Mouse (Mus musculus) forebrain, embryonic 10.5 days (tissue): Measurements from ENCODE around the gene Ppef2. TPM values are rescaled to one million over a fixed set of nuclear protein-coding genes. Genes with fewer than 3 reads are reported as not detected.

Source experiments
- DNase-seq: peaks from one replicate; pipeline ENCODE4 v3.0.0-alpha.2; 2017; ENCODE audit warnings: low spot score; ENCODE audit errors: extremely low spot score
- H3K27ac ChIP-seq: fragments of 300-500 bp; sonication (generic); 2 replicates; pipeline ENCODE4 v1.5.1; 2016; ENCODE audit warnings: mild to moderate bottlenecking
- H3K27me3 ChIP-seq: fragments of 300-500 bp; sonication (generic); 2 replicates; pipeline ENCODE4 v1.6.1; 2016; ENCODE audit warnings: mild to moderate bottlenecking; ENCODE audit not compliant: poor library complexity, severe bottlenecking
- H3K36me3 ChIP-seq: fragments of 300-500 bp; sonication (generic); replicated peaks from 2 replicates; pipeline ENCODE4 v1.6.1; 2016; ENCODE audit warnings: mild to moderate bottlenecking, moderate library complexity
- H3K4me1 ChIP-seq: fragments of 300-500 bp; sonication (generic); 2 replicates; pipeline ENCODE4 v1.6.1; 2016
- H3K4me3 ChIP-seq: fragments of 300-500 bp; sonication (generic); 2 replicates; pipeline ENCODE4 v1.5.1; 2016; ENCODE audit warnings: mild to moderate bottlenecking, moderate library complexity
- H3K9me3 ChIP-seq: fragments of 300-500 bp; sonication (generic); 2 replicates; pipeline ENCODE4 v1.6.1; 2016; ENCODE audit warnings: mild to moderate bottlenecking, moderate library complexity
- WGBS: fragments of 180-500 bp; shearing (Covaris S2); methylation state at CpG from one replicate; pipeline ENCODE4 v1.1.7; 2016; 5-methylcytosine and 5-hydroxymethylcytosine counted together
- polyA plus RNA-seq: library from polyadenylated mRNA; unstranded; fragments of >200 nt; fragmentation: Nextera tagmentation; extraction: Ambion mirVana; gene quantifications from 2 replicates; pipeline ENCODE4 v1.2.1, GENCODE M21; 2016

The Ppef2 gene
- polyA plus RNA-seq: 0.23 TPM in 1 of 2 replicates, not detected in the other

- DNase-seq: no peak
- H3K27ac ChIP-seq: 0 out of 2 replicates have a peak within 1 kb of the TSS, but pooled peaks have one; percentile 15
- H3K4me3 ChIP-seq: no peak within 1 kb of the TSS
- WGBS: 6% methylated on average over 6 of the region's 6 CpGs
- H3K36me3 ChIP-seq: no peaks in the 10 kb centered on the region
- H3K4me1 ChIP-seq: peaks cover 34% of the 10 kb centered on the region
- peaks cover 42% of the 10 kb centered on the region for H3K27me3 ChIP-seq
- H3K9me3 ChIP-seq: no peaks in the 10 kb centered on the region
Observed at GRCm38 (mm10) chr5:92256218-92256617, at the start of gene Ppef2. TSS of gene Ppef2 (minus strand) at chr5:92256278.

- Histone ChIP-seq H3K27me3 (no peaks in the 10 kb centered on the region), H3K4me1 (peaks cover 13% of the 10 kb centered on the region), H3K27ac (no peak overlapping the region), H3K36me3 (peaks cover 82% of the 10 kb centered on the region), H3K9me3 (no peaks in the 10 kb centered on the region), H3K4me3 (no peak overlapping the region)
- 90% methylated on average over 3 of the region's 3 CpGs for WGBS
- DNase-seq: no peak
Observed at GRCm38 (mm10) chr5:92304291-92304690, 48.2 kb upstream of the Ppef2 start.

- Histone ChIP-seq H3K27ac (no peak overlapping the region), H3K36me3 (peaks cover 98% of the 10 kb centered on the region), H3K4me1 (no peaks in the 10 kb centered on the region), H3K9me3 (no peaks in the 10 kb centered on the region), H3K4me3 (no peak overlapping the region), H3K27me3 (no peaks in the 10 kb centered on the region)
- WGBS: 94% methylated on average over 13 of the region's 13 CpGs
- DNase-seq: no peak
Observed at GRCm38 (mm10) chr5:92302149-92302840, 46.2 kb upstream of the Ppef2 start.

GRCm38 (mm10) chr5:92294525-92294924 is 38.4 kb upstream of the Ppef2 start:
- Histone ChIP-seq H3K9me3 (no peaks in the 10 kb centered on the region), H3K36me3 (peaks cover 98% of the 10 kb centered on the region), H3K4me3 (no peak overlapping the region), H3K4me1 (no peaks in the 10 kb centered on the region), H3K27me3 (no peaks in the 10 kb centered on the region), H3K27ac (no peak overlapping the region)
- 90% methylated on average over 2 of the region's 2 CpGs for WGBS
- no peak for DNase-seq

- Histone ChIP-seq H3K4me1 (no peaks in the 10 kb centered on the region), H3K36me3 (peaks cover 100% of the 10 kb centered on the region), H3K27me3 (no peaks in the 10 kb centered on the region), H3K9me3 (no peaks in the 10 kb centered on the region), H3K27ac (no peak overlapping the region), H3K4me3 (no peak overlapping the region)
- no peak for DNase-seq
- 91% methylated on average over 6 of the region's 6 CpGs for WGBS
Observed at GRCm38 (mm10) chr5:92291652-92292414, 35.8 kb upstream of the Ppef2 start.

- Histone ChIP-seq H3K9me3 (no peaks in the 10 kb centered on the region), H3K27me3 (no peaks in the 10 kb centered on the region), H3K36me3 (peaks cover 84% of the 10 kb centered on the region), H3K4me1 (no peaks in the 10 kb centered on the region), H3K27ac (no peak overlapping the region), H3K4me3 (no peak overlapping the region)
- WGBS: 88% methylated on average over 6 of the region's 6 CpGs
- no peak for DNase-seq
Observed at GRCm38 (mm10) chr5:92287840-92288239, 31.8 kb upstream of the Ppef2 start.

GRCm38 (mm10) chr5:92283107-92283506 is 27.0 kb upstream of the Ppef2 start:
- no peak for DNase-seq
- 0 out of 2 replicates have a peak, but pooled peaks cover 8% of the 10 kb centered on the region for H3K27me3 ChIP-seq
- no peaks in the 10 kb centered on the region for H3K9me3 ChIP-seq
- H3K4me3 ChIP-seq: no peak overlapping the region
- peaks cover 37% of the 10 kb centered on the region for H3K36me3 ChIP-seq
- H3K27ac ChIP-seq: no peak overlapping the region
- WGBS: 78% methylated on average over 3 of the region's 3 CpGs
- peaks cover 9% of the 10 kb centered on the region for H3K4me1 ChIP-seq

- DNase-seq: no peak
- peaks cover 32% of the 10 kb centered on the region for H3K36me3 ChIP-seq
- no peak overlapping the region for H3K27ac ChIP-seq
- H3K4me1 ChIP-seq: peaks cover 14% of the 10 kb centered on the region
- H3K27me3 ChIP-seq: 0 out of 2 replicates have a peak, but pooled peaks cover 8% of the 10 kb centered on the region
- 88% methylated on average over 4 of the region's 4 CpGs for WGBS
- H3K4me3 ChIP-seq: no peak overlapping the region
- H3K9me3 ChIP-seq: no peaks in the 10 kb centered on the region
Observed at GRCm38 (mm10) chr5:92282571-92282970, 26.5 kb upstream of the Ppef2 start.

- H3K4me3 ChIP-seq: peak overlapping the region; percentile 81; the same call in 1 of the 2 replicates
- peaks cover 17% of the 10 kb centered on the region for H3K4me1 ChIP-seq
- DNase-seq: no peak
- WGBS: 86% methylated on average over 10 of the region's 10 CpGs
- no peaks in the 10 kb centered on the region for H3K9me3 ChIP-seq
- no peaks in the 10 kb centered on the region; the same call in 1 of the 2 replicates for H3K36me3 ChIP-seq
- H3K27me3 ChIP-seq: peaks cover 23% of the 10 kb centered on the region
- no peak overlapping the region for H3K27ac ChIP-seq
Observed at GRCm38 (mm10) chr5:92278942-92279537, 23.0 kb upstream of the Ppef2 start.

- H3K36me3 ChIP-seq: no peaks in the 10 kb centered on the region
- H3K4me1 ChIP-seq: peaks cover 17% of the 10 kb centered on the region
- 3% methylated on average over 54 of the region's 54 CpGs for WGBS
- peaks cover 23% of the 10 kb centered on the region for H3K27me3 ChIP-seq
- no peaks in the 10 kb centered on the region for H3K9me3 ChIP-seq
- peak; percentile 82 for DNase-seq
- peak within 1 kb of the TSS; percentile 81 for H3K4me3 ChIP-seq
- H3K27ac ChIP-seq: peak within 1 kb of the TSS; percentile 70
Observed at GRCm38 (mm10) chr5:92277437-92278394, 21.6 kb upstream of the Ppef2 start, which contains the start of gene Naaa. TSS of gene Naaa (minus strand) at chr5:92278170.

- H3K4me1 ChIP-seq: no peaks in the 10 kb centered on the region
- 90% methylated on average over 7 of the region's 7 CpGs for WGBS
- DNase-seq: no peak
- H3K36me3 ChIP-seq: no peaks in the 10 kb centered on the region
- no peaks in the 10 kb centered on the region for H3K27me3 ChIP-seq
- no peak overlapping the region for H3K27ac ChIP-seq
- no peak overlapping the region for H3K4me3 ChIP-seq
- H3K9me3 ChIP-seq: no peaks in the 10 kb centered on the region
Observed at GRCm38 (mm10) chr5:92270496-92270895, 14.4 kb upstream of the Ppef2 start.
